Mouse (Mus musculus) heart, postnatal 14 days (tissue): ENCODE data around the gene Tprn. TPM values are rescaled to one million over a fixed set of nuclear protein-coding genes. Genes with fewer than 3 reads are reported as not detected.

ENCODE experiments used
- DNase-seq, 2 experiments: peaks; one replicate each; pipeline ENCODE4 v3.0.0; 2021 to 2022
- intact Hi-C: fragments of 180-260 bp; cut with DNase I; formaldehyde crosslinking; loops from one replicate; pipeline ENCODE4 v1.15.1; 2025
- long read RNA-seq, 2 experiments: library from polyadenylated mRNA; stranded (forward); transcript quantifications; one replicate each; pipeline ENCODE4 v2.0.0; 2021
- total RNA-seq, 2 experiments: library from RNA; stranded (reverse); gene quantifications; 2 replicates each; pipeline ENCODE4 v1.2.3; 2021

Tprn gene
- 1 to 10 TPM; 5.7 to 7.6 TPM for total RNA-seq
- long read RNA-seq, experiment 1, transcript Tprn-201 (4 exons, 2,787 nt), result major isoform, 7 of 7 reads
- long read RNA-seq, experiment 1, partial matches to known transcripts, result 0 of 7 reads
- long read RNA-seq, experiment 1, other reads (novel, unspliced or antisense), result 0 of 7 reads
- long read RNA-seq, experiment 2, partial matches to known transcripts, result 0 of 2 reads
- long read RNA-seq, experiment 2, other reads (novel, unspliced or antisense), result 0 of 2 reads

GRCm38 (mm10) chr2:25262291-25262767 lies at the start of gene Tprn:
Gene Tprn (plus strand): TSS chr2:25262618.
- intact Hi-C loops, result no loop called here
- peak; percentile 92 to 93 for DNase-seq

GRCm38 (mm10) chr2:25213266-25213865 lies 49.1 kb upstream of the Tprn start:
- intact Hi-C loops, result no loop called here
- DNase-seq, result no peak

GRCm38 (mm10) chr2:25214444-25214843 lies 48.0 kb upstream of the Tprn start, which contains the start of gene Stpg3:
Gene Stpg3 (minus strand): TSS chr2:25214637.
- DNase-seq, result no peak
- intact Hi-C loops, result no loop called here

GRCm38 (mm10) chr2:25217666-25218065 lies 44.8 kb upstream of the Tprn start:
- intact Hi-C loops, result no loop called here
- DNase-seq, result no peak

- no peak for DNase-seq
These were observed 44.0 kb upstream of the Tprn start, which contains the start of gene Fam166a for GRCm38 (mm10) chr2:25218445-25218844. Gene Fam166a (plus strand): TSS chr2:25218745.

GRCm38 (mm10) chr2:25221331-25221772 lies 41.1 kb upstream of the Tprn start:
- intact Hi-C loops, result no loop called here
- no peak for DNase-seq

More at GRCm38 (mm10) chr2:25218445-25218844, 44.0 kb upstream of the Tprn start, which contains the start of gene Fam166a:
- intact Hi-C loops, result no loop called here

- intact Hi-C loops, result no loop called here
- DNase-seq, result peak; percentile 84 to 85
These were observed 38.5 kb upstream of the Tprn start for GRCm38 (mm10) chr2:25223681-25224491.

- intact Hi-C loops, result no loop called here
- DNase-seq, result no peak
These were observed 38.0 kb upstream of the Tprn start, which contains the start of gene Tubb4b for GRCm38 (mm10) chr2:25224492-25224765. Gene Tubb4b (minus strand): TSS chr2:25224702.

GRCm38 (mm10) chr2:25224766-25225752 lies 37.4 kb upstream of the Tprn start:
- intact Hi-C loops, result no loop called here
- DNase-seq, result peak; percentile 95

- no peak for DNase-seq
- intact Hi-C loops, result no loop called here
These were observed 36.5 kb upstream of the Tprn start for GRCm38 (mm10) chr2:25225811-25226379.

- intact Hi-C loops, result no loop called here
- no peak for DNase-seq
These were observed 35.6 kb upstream of the Tprn start for GRCm38 (mm10) chr2:25226864-25227263.

GRCm38 (mm10) chr2:25227406-25227805 lies 35.0 kb upstream of the Tprn start:
- intact Hi-C loops, result no loop called here
- DNase-seq, result no peak

- peak; percentile 86 to 89 for DNase-seq
- intact Hi-C loops, result loop anchor here (1.0 to 2.0 kb wide), 3 partner anchors 24 to 64 kb away; no protein-coding TSS in a partner anchor
These were observed 34.0 kb upstream of the Tprn start for GRCm38 (mm10) chr2:25228431-25228889.

- no peak for DNase-seq
- intact Hi-C loops, result loop anchor here (1.0 to 2.0 kb wide), 3 partner anchors 24 to 64 kb away; no protein-coding TSS in a partner anchor
These were observed 33.4 kb upstream of the Tprn start for GRCm38 (mm10) chr2:25228995-25229530.

GRCm38 (mm10) chr2:25229582-25229981 lies 32.8 kb upstream of the Tprn start:
- intact Hi-C loops, result loop anchor here (2.0 kb wide), 2 partner anchors 23 to 63 kb away; no protein-coding TSS in a partner anchor
- no peak for DNase-seq

- no peak for DNase-seq
- intact Hi-C loops, result no loop called here
These were observed 31.8 kb upstream of the Tprn start for GRCm38 (mm10) chr2:25230581-25230980.

GRCm38 (mm10) chr2:25231038-25231437 lies 31.4 kb upstream of the Tprn start:
- DNase-seq, result no peak
- intact Hi-C loops, result no loop called here

GRCm38 (mm10) chr2:25233421-25233820 lies 29.0 kb upstream of the Tprn start:
- no peak for DNase-seq
- intact Hi-C loops, result no loop called here

- no peak for DNase-seq
- intact Hi-C loops, result no loop called here
These were observed 28.4 kb upstream of the Tprn start, which contains the start of gene Slc34a3 for GRCm38 (mm10) chr2:25234050-25234449. Gene Slc34a3 (minus strand): TSS chr2:25234364.
